Mouse (Mus musculus) ES-E14 (cell line): ENCODE results near the gene Lsg1. TPM values are rescaled to one million over a fixed set of nuclear protein-coding genes. Genes with fewer than 3 reads are reported as not detected.

Experiments
- DNase-seq: peaks from one replicate; pipeline ENCODE4 v3.0.0-alpha.2; 2013; ENCODE audit warnings: low read depth, low spot score
- H3K27ac ChIP-seq: 2 replicates; pipeline ENCODE4 v1.5.1; 2012; ENCODE audit warnings: low read depth, mild to moderate bottlenecking, low read length, moderate library complexity, mixed read lengths; ENCODE audit not compliant: poor library complexity, insufficient read depth, severe bottlenecking
- H3K36me3 ChIP-seq: 2 replicates; pipeline ENCODE4 v1.6.1; 2012; ENCODE audit warnings: mild to moderate bottlenecking, low read length, moderate library complexity, mixed read lengths; ENCODE audit not compliant: control insufficient read depth, poor library complexity, insufficient read depth, severe bottlenecking
- H3K4me1 ChIP-seq, 2 experiments: fragments of 150-350 bp in 1 of 2; sonication (generic) in 1 of 2; 2 replicates each; pipeline ENCODE4 v1.6.1; 2012; ENCODE audit warnings: low read length in 2 of 2, mild to moderate bottlenecking in 1 of 2, mixed read lengths in 1 of 2; ENCODE audit not compliant: control insufficient read depth in 2 of 2, insufficient read depth in 2 of 2, poor library complexity in 1 of 2
- H3K4me3 ChIP-seq, 2 experiments: fragments of 150-350 bp in 1 of 2; sonication (generic) in 1 of 2; 2 replicates each; pipeline ENCODE4 v1.5.1; 2012; ENCODE audit warnings: low read length in 2 of 2, low read depth in 1 of 2, mild to moderate bottlenecking in 1 of 2, mixed read lengths in 1 of 2; ENCODE audit not compliant: insufficient read depth in 1 of 2, poor library complexity in 1 of 2, severe bottlenecking in 1 of 2
- H3K9ac ChIP-seq: 2 replicates; pipeline ENCODE4 v1.6.1; 2012; ENCODE audit warnings: low read depth, mild to moderate bottlenecking, low read length, mixed read lengths; ENCODE audit not compliant: poor library complexity, insufficient read depth, severe bottlenecking
- H3K9me3 ChIP-seq: fragments of 150-350 bp; sonication (generic); 2 replicates; pipeline ENCODE4 v1.6.1; 2012; ENCODE audit warnings: low read depth, mild to moderate bottlenecking, low read length; ENCODE audit not compliant: control insufficient read depth, insufficient read depth
- CHD2 ChIP-seq: IDR thresholded peaks from 2 replicates; pipeline ENCODE4 v1.6.1; 2014; ENCODE audit warnings: mild to moderate bottlenecking, low read depth, low read length, inconsistent platforms
- HCFC1 ChIP-seq: IDR thresholded peaks from 2 replicates; pipeline ENCODE4 v1.6.1; 2012; ENCODE audit warnings: low read length, inconsistent platforms, borderline replicate concordance; ENCODE audit not compliant: insufficient read depth
- MAFK ChIP-seq: IDR thresholded peaks from 2 replicates; pipeline ENCODE4 v1.6.1; 2014; ENCODE audit warnings: mild to moderate bottlenecking, low read depth, low read length, inconsistent platforms; ENCODE audit not compliant: insufficient read depth
- ZC3H11A ChIP-seq: IDR thresholded peaks from 2 replicates; pipeline ENCODE4 v1.6.1; 2012; ENCODE audit warnings: low read depth, mild to moderate bottlenecking, inconsistent platforms, low read length, borderline replicate concordance
- ZNF384 ChIP-seq: IDR thresholded peaks from 2 replicates; pipeline ENCODE4 v1.6.1; 2012; ENCODE audit warnings: low read depth, low read length, inconsistent platforms
- in situ Hi-C, 2 experiments: fragments of 600-800 bp; cut with MboI; formaldehyde crosslinking; loops; one replicate each; pipeline ENCODE4 v1.15.1; 2025; ENCODE audit warnings: low sequenced_read_pairs in 2 of 2, inconsistent platforms in 1 of 2; ENCODE audit not compliant: unreplicated experiment in 2 of 2
- total RNA-seq: library from RNA; depleted of rRNA; stranded (reverse); fragments of 300-350 nt; gene quantifications from 2 replicates; pipeline ENCODE4 v1.2.3, GENCODE M21; 2012

Lsg1 gene
- total RNA-seq, 1 experiment, result 87.2 TPM

- in situ Hi-C loops, result loop anchor here in 1 of 2 experiments (25.0 kb wide), 1 partner anchor 786 kb away; no protein-coding TSS in a partner anchor
- TF ChIP-seq MAFK (no peak), ZNF384 (no peak), CHD2 (no peak), HCFC1 (no peak), ZC3H11A (no peak)
- H3K27ac ChIP-seq, result no peak overlapping the region
- peaks cover 2 to 4% of the 10 kb centered on the region in 2 experiments; a peak in 2 of 4 replicates for H3K4me1 ChIP-seq
- H3K9ac ChIP-seq, result no peak overlapping the region
- DNase-seq, result no peak
- H3K4me3 ChIP-seq, result no peak overlapping the region
- H3K9me3 ChIP-seq, result no peaks in the 10 kb centered on the region
- peaks cover 59% of the 10 kb centered on the region for H3K36me3 ChIP-seq
Observed at GRCm38 (mm10) chr16:30576392-30576791, 11.0 kb downstream of the Lsg1 start.

DNA sequence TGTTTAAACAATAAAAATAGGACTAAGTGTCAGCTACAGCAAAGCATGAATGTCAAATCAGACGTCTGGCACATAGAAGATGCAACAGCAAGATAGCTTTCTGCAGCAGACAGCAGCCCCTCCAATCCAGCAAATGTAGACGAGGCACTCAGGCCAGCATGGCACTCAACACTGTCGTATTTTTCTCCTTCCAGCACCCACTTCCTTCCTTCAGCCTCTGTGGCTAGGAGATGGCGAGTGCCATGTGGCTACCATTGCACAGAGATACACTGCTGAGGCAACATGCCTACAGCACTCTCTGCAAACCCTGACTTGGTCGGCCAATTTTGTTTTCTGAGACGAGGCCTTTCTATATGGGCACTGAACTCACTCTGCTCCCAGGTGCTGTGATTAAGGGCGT lies 11.6 kb downstream of the Lsg1 start:
- Histone ChIP-seq H3K9ac (no peak overlapping the region), H3K4me3 (no peak overlapping the region), H3K27ac (no peak overlapping the region), H3K36me3 (peaks cover 62% of the 10 kb centered on the region), H3K4me1 (peaks cover 2 to 4% of the 10 kb centered on the region in 2 experiments; a peak in 2 of 4 replicates), H3K9me3 (no peaks in the 10 kb centered on the region)
- DNase-seq, result no peak
- TF ChIP-seq ZC3H11A, result no peak
- no peak for TF ChIP-seq HCFC1
- no peak for TF ChIP-seq CHD2
- TF ChIP-seq ZNF384, result no peak
- no peak for TF ChIP-seq MAFK
- in situ Hi-C loops, result loop anchor here in 1 of 2 experiments (25.0 kb wide), 1 partner anchor 786 kb away; no protein-coding TSS in a partner anchor

DNA sequence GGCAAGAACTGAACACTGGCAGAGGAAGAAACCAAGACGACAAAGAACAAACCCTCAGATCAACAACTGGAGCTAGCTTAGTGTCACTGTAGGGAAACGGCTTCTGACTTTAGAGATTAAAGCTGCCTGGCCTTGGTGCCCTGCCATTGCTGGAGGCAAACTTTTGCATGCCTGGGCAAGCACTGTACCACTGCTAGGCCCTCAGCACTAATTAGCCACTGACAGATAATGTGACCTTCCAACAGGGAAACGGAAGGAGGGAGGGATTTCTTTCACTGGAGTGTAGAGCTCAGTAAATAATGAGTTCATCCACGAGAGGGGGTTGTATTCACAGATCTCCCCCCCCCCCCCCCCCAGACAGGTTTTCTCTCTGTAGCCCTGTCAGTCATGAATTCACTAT lies 15.2 kb downstream of the Lsg1 start:
- no peak for DNase-seq
- H3K4me1 ChIP-seq, result peaks cover 2 to 4% of the 10 kb centered on the region in 2 experiments; a peak in 2 of 4 replicates
- peak overlapping the region; percentile 49; the same call in 1 of the 2 replicates for H3K27ac ChIP-seq
- in situ Hi-C loops, result no loop called here
- no peak overlapping the region for H3K4me3 ChIP-seq
- no peak overlapping the region for H3K9ac ChIP-seq
- TF ChIP-seq ZC3H11A, result no peak
- no peak for TF ChIP-seq MAFK
- no peak for TF ChIP-seq HCFC1
- no peak for TF ChIP-seq CHD2
- TF ChIP-seq ZNF384, result no peak
- H3K9me3 ChIP-seq, result no peaks in the 10 kb centered on the region
- peaks cover 62% of the 10 kb centered on the region for H3K36me3 ChIP-seq

DNA sequence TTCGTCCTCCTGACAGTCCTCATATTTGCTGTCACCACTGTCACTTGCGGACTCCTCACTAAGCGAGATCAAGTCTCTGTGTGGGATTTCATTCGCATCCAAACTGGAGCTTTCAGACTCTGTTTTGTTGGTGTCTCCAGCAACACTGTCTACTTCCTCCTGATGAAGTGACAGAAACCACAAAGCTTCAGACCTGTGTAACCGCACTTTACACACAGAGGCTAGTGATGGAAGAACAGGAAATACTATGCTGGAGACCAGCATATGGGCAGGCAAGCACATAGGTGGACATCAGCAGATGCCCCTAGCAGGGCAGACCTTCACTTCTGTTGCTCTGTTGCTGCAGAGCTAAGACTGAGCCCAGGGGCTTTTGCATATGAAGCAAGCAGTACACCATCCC lies 16.0 kb downstream of the Lsg1 start:
- no peaks in the 10 kb centered on the region for H3K9me3 ChIP-seq
- TF ChIP-seq ZC3H11A, result no peak
- TF ChIP-seq ZNF384, result no peak
- no peak for TF ChIP-seq HCFC1
- no peak for TF ChIP-seq CHD2
- TF ChIP-seq MAFK, result no peak
- in situ Hi-C loops, result no loop called here
- H3K4me3 ChIP-seq, result no peak overlapping the region
- H3K4me1 ChIP-seq, result peaks cover 2 to 4% of the 10 kb centered on the region in 2 experiments; a peak in 2 of 4 replicates
- DNase-seq, result no peak
- no peak overlapping the region; the same call in 1 of the 2 replicates for H3K27ac ChIP-seq
- peaks cover 62% of the 10 kb centered on the region for H3K36me3 ChIP-seq
- H3K9ac ChIP-seq, result no peak overlapping the region

DNA sequence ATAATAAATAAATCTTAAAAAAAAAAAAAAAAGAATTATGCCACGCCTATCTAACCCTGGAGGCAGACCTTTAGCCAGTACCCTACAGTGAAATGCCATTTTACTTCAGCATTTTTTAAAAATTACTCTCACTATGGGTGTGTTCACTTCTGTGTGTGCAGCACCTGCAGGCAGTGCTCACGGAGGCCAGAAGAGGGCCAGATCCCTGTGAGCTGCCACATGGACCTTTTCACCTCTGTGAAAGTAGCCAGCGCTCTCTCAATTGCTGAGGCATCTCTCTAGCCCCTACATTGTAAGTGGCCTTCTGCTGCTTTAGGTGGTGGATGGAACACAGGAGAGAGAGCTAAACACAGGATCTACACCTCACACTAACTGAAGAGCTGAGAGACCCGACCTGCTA lies 17.2 kb downstream of the Lsg1 start:
- Histone ChIP-seq H3K4me3 (no peak overlapping the region), H3K9me3 (no peaks in the 10 kb centered on the region), H3K36me3 (peaks cover 62% of the 10 kb centered on the region), H3K9ac (no peak overlapping the region), H3K27ac (no peak overlapping the region), H3K4me1 (peaks cover 2 to 4% of the 10 kb centered on the region in 2 experiments; a peak in 2 of 4 replicates)
- in situ Hi-C loops, result no loop called here
- TF ChIP-seq HCFC1 (no peak), CHD2 (no peak), ZNF384 (no peak), MAFK (no peak), ZC3H11A (no peak)
- DNase-seq, result no peak
